Mouse (Mus musculus) kidney, postnatal 0 days (tissue): ENCODE measurements around the gene Serp2. TPM values are rescaled to one million over a fixed set of nuclear protein-coding genes. Genes with fewer than 3 reads are reported as not detected.
"Not testable (repeated sequence)": the region's sequence is repeated elsewhere in the genome, so short reads cannot be mapped to it uniquely, and the experiment has no call there.

Experiments used
- ATAC-seq: fragments of 200-750 bp; cut with Nextera tagmentation; replicated peaks from 2 replicates; pipeline ENCODE4 v1.8.0; 2017; ENCODE audit warnings: low read depth, moderate number of reproducible peaks, moderate TSS enrichment, moderate library complexity; ENCODE audit not compliant: low FRiP score
- DNase-seq: peaks from one replicate; pipeline ENCODE4 v3.0.0-alpha.2; 2016; ENCODE audit warnings: low spot score
- H3K27ac ChIP-seq: fragments of 300-500 bp; sonication (generic); 2 replicates; pipeline ENCODE4 v1.5.1; 2014; ENCODE audit warnings: mild to moderate bottlenecking
- H3K27me3 ChIP-seq: fragments of 300-500 bp; sonication (generic); 2 replicates; pipeline ENCODE4 v1.6.1; 2014; ENCODE audit warnings: low read length, mixed read lengths; ENCODE audit not compliant: insufficient read depth
- H3K36me3 ChIP-seq: fragments of 300-500 bp; sonication (generic); 2 replicates; pipeline ENCODE4 v1.6.1; 2014; ENCODE audit warnings: low read length, mixed read lengths; ENCODE audit not compliant: insufficient read depth
- H3K4me1 ChIP-seq: fragments of 300-500 bp; sonication (generic); replicated peaks from 2 replicates; pipeline ENCODE4 v1.6.1; 2014; ENCODE audit warnings: antibody characterized with exemption, low read length, mixed read lengths; ENCODE audit not compliant: insufficient read depth
- H3K4me2 ChIP-seq: fragments of 300-500 bp; sonication (generic); 2 replicates; pipeline ENCODE4 v1.6.1; 2014; ENCODE audit warnings: mild to moderate bottlenecking, low read length, moderate library complexity, mixed read lengths
- H3K4me3 ChIP-seq: fragments of 300-500 bp; sonication (generic); replicated peaks from 2 replicates; pipeline ENCODE4 v1.5.1; 2014; ENCODE audit warnings: low read depth, low read length
- H3K9ac ChIP-seq: fragments of 300-500 bp; sonication (generic); 2 replicates; pipeline ENCODE4 v1.6.1; 2014; ENCODE audit warnings: low read depth, low read length
- H3K9me3 ChIP-seq: fragments of 300-500 bp; sonication (generic); replicated peaks from 2 replicates; pipeline ENCODE4 v1.6.1; 2016; ENCODE audit warnings: low read length, inconsistent platforms, mixed read lengths
- CTCF ChIP-seq: IDR thresholded peaks from 2 replicates; pipeline ENCODE4 v1.5.1; 2016; ENCODE audit warnings: antibody characterized with exemption, low read depth, mild to moderate bottlenecking, moderate library complexity
- WGBS: fragments of 180-500 bp; shearing (Covaris S2); extraction: QIAGEN DNeasy Blood & Tissue Kit; methylation state at CpG from one replicate; pipeline ENCODE4 v1.1.7; 2014; 5-methylcytosine and 5-hydroxymethylcytosine counted together
- polyA plus RNA-seq: library from polyadenylated mRNA; unstranded; fragments of >200 nt; fragmentation: Nextera tagmentation; extraction: Ambion mirVana; gene quantifications from 2 replicates; pipeline ENCODE4 v1.2.1, GENCODE M21; 2015

Gene Serp2
- polyA plus RNA-seq, 1 experiment from 2014 or later, result 13.7 TPM

DNA sequence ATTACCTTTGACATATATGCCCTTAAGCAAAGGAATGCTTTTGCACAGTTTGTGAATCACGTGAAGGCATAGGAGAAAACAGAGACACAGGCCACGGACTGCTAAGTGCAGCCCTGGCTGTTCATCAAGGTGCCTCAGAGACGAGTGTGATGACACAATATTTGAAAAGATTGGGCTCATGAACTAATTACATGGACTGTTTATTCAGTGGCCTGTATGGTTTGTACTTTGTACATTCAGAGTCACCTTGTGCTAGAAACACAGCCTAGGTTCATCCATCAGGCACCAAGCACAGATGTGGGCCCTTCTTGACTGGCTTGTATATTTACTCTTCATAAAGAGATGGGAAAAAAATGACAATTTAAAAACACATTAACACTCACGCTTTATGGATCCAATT lies 9.5 kb upstream of the Serp2 start:
- Histone ChIP-seq H3K9me3 (no peaks in the 10 kb centered on the region), H3K36me3 (no peaks in the 10 kb centered on the region), H3K4me1 (peaks cover 10% of the 10 kb centered on the region; the same call in 1 of the 2 replicates), H3K9ac (no peak overlapping the region), H3K4me3 (no peak overlapping the region), H3K4me2 (no peak overlapping the region), H3K27ac (no peak overlapping the region), H3K27me3 (no peaks in the 10 kb centered on the region)
- no peak for TF ChIP-seq CTCF
- ATAC-seq (no peak), DNase-seq (no peak)
- 83% methylated on average over 4 of the region's 4 CpGs for WGBS

DNA sequence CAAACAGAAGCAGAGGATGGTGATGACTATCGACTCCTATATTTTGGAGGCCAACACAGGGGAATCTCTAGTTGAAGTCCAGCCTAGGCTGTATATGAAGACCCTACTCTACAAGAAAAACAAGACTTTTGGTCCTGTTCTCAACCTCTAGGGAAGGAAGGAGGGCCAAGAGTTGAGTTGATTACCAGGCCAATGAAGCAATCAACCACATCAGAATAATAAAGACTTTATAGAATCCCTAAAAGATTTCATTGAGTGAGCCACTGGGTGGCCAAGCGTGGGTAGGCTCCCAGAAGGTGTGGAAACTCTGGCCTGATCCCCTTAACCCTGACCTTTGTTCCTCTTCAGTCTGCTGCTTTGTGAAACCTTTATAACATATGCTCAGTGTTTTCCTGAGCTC lies 2.5 kb upstream of the Serp2 start:
- Histone ChIP-seq H3K36me3 (no peaks in the 10 kb centered on the region), H3K4me3 (no peak overlapping the region), H3K4me1 (no peaks in the 10 kb centered on the region), H3K9ac (no peak overlapping the region), H3K27ac (no peak overlapping the region), H3K9me3 (no peaks in the 10 kb centered on the region), H3K4me2 (no peak overlapping the region), H3K27me3 (no peaks in the 10 kb centered on the region)
- no peak for DNase-seq
- TF ChIP-seq CTCF, result no peak
- WGBS, result 88% methylated on average over 2 of the region's 2 CpGs
- no peak for ATAC-seq

DNA sequence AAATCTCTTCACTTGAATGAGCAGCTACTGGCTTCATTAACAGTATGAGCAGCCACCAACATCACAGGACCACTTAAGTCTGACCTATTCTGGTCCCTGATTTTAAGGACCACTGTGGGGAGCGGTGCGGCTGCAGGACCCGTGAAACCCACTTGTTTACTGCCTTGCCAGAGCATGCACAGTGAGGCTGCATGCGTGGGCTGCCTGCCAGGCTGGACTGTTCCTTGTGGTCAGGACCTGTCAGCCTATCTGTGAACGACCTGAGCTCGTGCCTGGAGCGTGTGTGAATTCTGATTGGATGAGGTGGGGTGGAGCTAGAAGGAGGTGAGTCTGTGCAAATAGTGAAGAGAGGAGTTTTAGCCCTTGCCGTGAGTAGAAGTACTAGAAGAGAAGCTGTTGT lies 1.5 kb upstream of the Serp2 start:
- not testable (repeated sequence) for ATAC-seq, H3K4me2 ChIP-seq, DNase-seq, H3K9ac ChIP-seq, H3K4me3 ChIP-seq, H3K36me3 ChIP-seq, H3K4me1 ChIP-seq, H3K27ac ChIP-seq, H3K27me3 ChIP-seq, H3K9me3 ChIP-seq
- 38% methylated on average over 8 of the region's 8 CpGs for WGBS

DNA sequence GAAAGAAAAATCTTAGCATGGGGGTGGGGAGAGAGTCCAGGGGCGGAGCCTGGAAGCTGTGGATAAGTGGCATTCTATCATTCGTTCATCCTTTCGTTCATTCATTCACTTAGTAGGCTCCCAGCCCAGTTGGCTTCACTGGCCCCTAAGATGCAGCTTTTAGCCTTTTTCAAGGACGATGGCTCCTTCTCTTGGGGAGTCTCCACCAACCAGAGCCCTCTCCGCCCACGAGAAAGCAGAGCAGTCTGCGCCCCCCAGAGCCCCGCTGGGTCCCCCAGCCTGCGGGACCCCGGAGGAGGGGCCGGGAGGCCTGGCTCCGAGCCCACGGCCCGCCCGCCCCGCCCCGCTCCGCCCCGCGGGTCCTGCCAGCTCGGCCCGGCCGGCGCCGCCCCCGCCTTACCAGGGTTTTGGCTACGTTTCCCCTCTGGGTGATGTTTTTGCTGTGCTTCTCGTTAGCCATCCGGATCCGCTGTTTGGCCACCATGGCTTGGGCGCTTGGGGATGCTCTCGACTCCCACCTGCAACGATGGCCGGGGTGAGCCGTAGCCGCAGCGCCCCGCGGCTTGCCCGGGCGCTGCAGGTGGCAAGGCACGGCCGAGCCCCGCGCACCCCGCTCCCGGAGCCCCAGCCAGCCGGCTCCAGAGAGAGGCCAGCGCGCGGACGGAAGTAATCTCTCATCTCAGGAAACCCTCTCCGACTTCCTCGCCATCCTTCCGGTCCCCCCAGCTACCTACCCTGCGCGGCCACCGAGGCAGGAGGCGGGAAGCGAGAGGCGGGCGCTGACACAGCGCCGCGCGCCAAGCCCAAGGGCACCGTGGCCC lies 448 bp downstream of the Serp2 start:
- DNase-seq (peak; percentile 56), ATAC-seq (peak; percentile 72)
- under 1% methylated on average over 60 of the region's 67 CpGs for WGBS
- no peaks in the 10 kb centered on the region for H3K27me3 ChIP-seq
- peak overlapping the region; percentile 95 for H3K4me2 ChIP-seq
- peak overlapping the region; percentile 72 for H3K9ac ChIP-seq
- H3K9me3 ChIP-seq, result no peaks in the 10 kb centered on the region
- no peak for TF ChIP-seq CTCF
- peak overlapping the region; percentile 57 for H3K4me3 ChIP-seq
- H3K4me1 ChIP-seq, result no peaks in the 10 kb centered on the region
- no peaks in the 10 kb centered on the region for H3K36me3 ChIP-seq
- peak overlapping the region; percentile 71; the same call in 1 of the 2 replicates for H3K27ac ChIP-seq

DNA sequence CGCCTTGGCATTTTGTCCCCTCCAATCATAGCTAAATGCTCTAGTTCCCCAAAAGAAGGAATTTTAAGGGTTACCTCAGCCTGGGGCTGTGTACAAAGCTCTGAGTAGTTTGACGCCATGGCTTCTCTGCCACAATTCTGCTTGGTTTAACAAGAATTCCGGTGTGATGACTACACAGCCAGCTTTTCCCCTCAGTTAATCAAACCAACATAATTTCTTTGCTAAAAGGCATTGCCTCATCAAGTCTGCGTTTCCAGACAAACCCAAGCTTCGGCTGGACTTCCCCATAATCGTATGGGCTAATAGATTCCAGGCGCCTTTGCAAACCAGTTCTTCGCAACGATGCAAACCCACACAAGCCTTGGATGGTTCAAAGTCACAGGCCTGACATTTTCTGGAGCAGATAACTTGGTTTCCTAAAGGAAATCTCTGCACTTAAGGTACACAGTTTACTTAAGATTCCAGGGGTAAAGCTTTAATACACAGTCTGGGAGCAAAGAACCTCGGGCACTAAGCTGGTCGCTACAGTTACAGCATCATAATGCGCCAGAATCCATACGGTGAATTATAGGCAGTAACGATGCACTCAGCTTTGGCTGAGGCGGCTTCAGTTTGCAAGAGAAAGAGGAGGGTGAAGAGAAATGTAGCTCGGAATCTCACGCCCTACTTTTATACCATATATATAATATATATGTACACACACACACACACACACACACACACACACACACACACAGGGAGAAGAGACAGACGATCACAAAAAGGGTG lies 1.2 kb downstream of the Serp2 start:
- ATAC-seq (no peak), DNase-seq (no peak)
- Histone ChIP-seq H3K27me3 (no peaks in the 10 kb centered on the region), H3K9ac (no peak overlapping the region), H3K9me3 (no peaks in the 10 kb centered on the region), H3K27ac (no peak overlapping the region), H3K4me2 (peak overlapping the region; percentile 95), H3K4me3 (peak overlapping the region; percentile 57), H3K36me3 (no peaks in the 10 kb centered on the region), H3K4me1 (no peaks in the 10 kb centered on the region)
- WGBS, result 50% methylated on average over 18 of the region's 18 CpGs
- no peak for TF ChIP-seq CTCF

DNA sequence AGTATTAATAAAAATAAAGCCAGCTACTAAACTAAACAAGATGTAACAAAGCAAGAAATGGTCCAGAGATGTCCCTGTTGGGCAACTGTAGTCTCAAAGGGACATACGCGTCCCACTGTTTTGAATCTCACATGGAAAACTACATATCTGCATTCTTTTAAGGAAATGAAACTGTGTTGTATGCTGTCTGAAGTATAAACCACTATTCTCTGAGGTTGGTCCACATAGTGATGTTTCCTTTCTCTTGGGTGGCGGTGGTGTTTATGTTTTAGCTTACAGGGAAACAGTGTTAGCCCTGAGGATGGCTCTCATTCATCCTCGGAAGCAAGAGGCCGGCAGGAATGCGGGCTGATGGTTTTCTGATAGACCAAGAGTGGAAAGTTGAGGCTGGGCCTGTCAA lies 12.6 kb downstream of the Serp2 start:
- no peak for ATAC-seq
- Histone ChIP-seq H3K4me2 (no peak overlapping the region), H3K9me3 (no peaks in the 10 kb centered on the region), H3K9ac (no peak overlapping the region), H3K27ac (no peak overlapping the region), H3K4me1 (no peaks in the 10 kb centered on the region), H3K36me3 (no peaks in the 10 kb centered on the region), H3K4me3 (no peak overlapping the region), H3K27me3 (no peaks in the 10 kb centered on the region)
- TF ChIP-seq CTCF, result no peak
- WGBS, result 94% methylated on average over 6 of the region's 6 CpGs
- no peak for DNase-seq
